Mouse (Mus musculus): ENCODE measurements around the gene Ddx47. TPM values are rescaled to one million over a fixed set of nuclear protein-coding genes. Genes with fewer than 3 reads are reported as not detected.

Ddx47 gene
- total and polyA plus RNA-seq, 3 experiments = 102 to 117 TPM; not detected in 1

DNA sequence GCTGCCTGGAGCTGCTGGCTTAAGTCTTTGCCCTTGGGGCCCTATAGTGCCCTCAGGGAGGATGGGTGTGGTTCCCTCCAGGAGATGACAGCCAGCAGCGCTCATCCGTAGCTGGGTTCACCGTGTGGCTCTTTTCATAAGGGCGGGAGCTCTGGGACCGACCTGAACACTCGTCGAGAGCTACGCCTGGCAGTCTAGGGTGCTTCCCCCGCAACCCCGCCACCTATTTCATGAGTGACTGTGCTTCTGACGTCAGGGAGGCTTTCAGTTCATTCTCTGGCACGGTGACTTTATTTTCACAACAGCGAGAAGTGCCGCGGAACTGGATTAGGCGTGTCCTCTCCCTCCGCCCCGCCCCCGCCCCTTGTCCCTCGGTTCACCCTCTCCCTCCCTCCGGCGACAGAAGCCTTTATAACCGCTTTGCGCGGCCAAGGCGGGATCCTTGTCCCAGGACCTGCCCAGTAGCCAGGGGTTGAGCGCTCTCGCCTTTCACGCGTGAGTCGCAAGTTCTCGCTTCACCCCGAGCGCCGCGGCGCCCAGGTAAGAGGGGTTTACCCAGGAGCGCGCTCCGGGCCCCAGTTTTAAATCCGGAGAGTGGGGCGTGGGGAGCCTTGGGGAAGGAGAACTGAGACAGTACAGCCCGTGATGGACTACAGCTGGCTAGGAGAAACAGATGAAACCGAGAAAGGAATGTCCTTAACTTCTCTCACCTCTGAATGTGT is 54.0 kb downstream of the Ddx47 start, which contains the start of gene Gprc5a:
Gprc5a (plus strand) TSS at position 416 of the 722 bp plus-strand sequence.
- Histone ChIP-seq H3K27ac (ENCODE audit: control insufficient read depth, low read depth, low read length) (no peak within 1 kb of the TSS), H3K9ac (ENCODE audit: control insufficient read depth, low read depth, low read length, poor library complexity, severe bottlenecking) (peak within 1 kb of the TSS; percentile 35)

DNA sequence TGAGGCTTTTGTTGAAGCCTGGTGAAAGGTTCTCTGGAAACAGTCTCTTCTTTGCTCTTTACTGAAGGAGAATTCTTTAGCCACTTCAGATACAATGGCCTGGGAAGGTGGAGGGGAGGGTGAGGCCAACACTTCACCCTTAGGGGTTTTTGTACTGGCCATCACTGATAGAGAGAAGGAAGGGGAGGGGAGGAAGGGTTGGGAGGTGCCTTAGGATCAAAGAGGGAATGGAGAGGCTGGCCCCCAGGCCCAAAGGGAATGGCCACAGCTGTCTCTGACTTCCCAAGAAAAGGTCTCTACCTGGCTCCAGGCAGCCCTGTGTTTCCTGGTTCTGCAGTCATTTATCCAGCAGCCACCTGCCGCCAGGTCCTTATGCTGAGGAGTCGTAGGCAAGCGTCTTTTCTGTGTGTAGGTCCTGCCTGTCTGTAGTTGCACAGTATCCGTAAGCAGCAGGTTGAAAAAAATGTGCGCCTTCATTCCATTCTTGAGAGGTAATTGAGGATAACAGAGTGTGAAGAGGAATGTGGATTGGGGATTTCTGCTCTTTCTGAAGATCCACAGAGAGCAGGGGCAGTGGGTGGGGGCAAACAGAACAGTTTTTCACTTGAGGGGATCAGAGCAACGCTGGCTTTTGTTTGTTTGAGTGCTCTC is 55.5 kb downstream of the Ddx47 start:
- Histone ChIP-seq H3K4me3 (ENCODE audit: control insufficient read depth in 1 of 2, insufficient read depth in 1 of 2, low read depth in 2 of 2, low read length in 2 of 2) (no peak overlapping the region), H3K79me2 (ENCODE audit: control insufficient read depth, insufficient read depth, low read length, poor library complexity) (no peaks in the 10 kb centered on the region), H3K9ac (ENCODE audit: control insufficient read depth, low read depth, low read length, poor library complexity, severe bottlenecking) (no peak overlapping the region), H3K9me3 (replicated peaks; ENCODE audit: insufficient read depth, low read length) (no peaks in the 10 kb centered on the region), H3K4me1 (ENCODE audit: control insufficient read depth in 1 of 2, insufficient read depth in 2 of 2, low read length in 2 of 2) (no peaks in the 10 kb centered on the region), H3K27me3 (ENCODE audit: control insufficient read depth in 1 of 2, insufficient read depth in 2 of 2, low read length in 2 of 2) (no peaks in the 10 kb centered on the region; a peak in 2 of 4 replicates), H3K36me3 (ENCODE audit: control insufficient read depth in 1 of 2, insufficient read depth in 2 of 2, low read length in 2 of 2) (no peaks in the 10 kb centered on the region; a peak in 1 of 4 replicates), H3K27ac (ENCODE audit: control insufficient read depth, low read depth, low read length) (no peak overlapping the region)
- DNase-seq (ENCODE audit: low read depth, low spot score) = no peak
- no peak for TF ChIP-seq E2F4 (IDR thresholded peaks at IDR 0.05; ENCODE audit: borderline replicate concordance, low read depth, low read length)

More for the DNA sequence above, 54.0 kb downstream of the Ddx47 start, which contains the start of gene Gprc5a:
- no peaks in the 10 kb centered on the region; a peak in 1 of 4 replicates for H3K36me3 ChIP-seq (ENCODE audit: control insufficient read depth in 1 of 2, insufficient read depth in 2 of 2, low read length in 2 of 2)
- H3K4me3 ChIP-seq (ENCODE audit: control insufficient read depth in 1 of 2, insufficient read depth in 1 of 2, low read depth in 2 of 2, low read length in 2 of 2) = peak within 1 kb of the TSS; percentile 53 to 56; a peak in 3 of 4 replicates
- no peak for TF ChIP-seq E2F4 (IDR thresholded peaks at IDR 0.05; ENCODE audit: borderline replicate concordance, low read depth, low read length)
- TF ChIP-seq MAFK (IDR thresholded peaks at IDR 0.05; ENCODE audit: borderline replicate concordance, low read depth, low read length) = no peak
- TF ChIP-seq SIN3A (IDR thresholded peaks at IDR 0.05; ENCODE audit: low read length) = no peak
- TF ChIP-seq POLR2AphosphoS2 (IDR thresholded peaks at IDR 0.05; ENCODE audit: low read length) = no peak
- TF ChIP-seq RCOR1 (IDR thresholded peaks at IDR 0.05; ENCODE audit: low read depth, low read length) = no peak
- TF ChIP-seq CTCF (IDR thresholded peaks at IDR 0.05 in 2 of 3, conservative IDR thresholded peaks at IDR 0.05 in 1 of 3; ENCODE audit: control insufficient read depth in 1 of 3, insufficient read depth in 1 of 3, low read depth in 2 of 3, low read length in 3 of 3, poor library complexity in 1 of 3, severe bottlenecking in 1 of 3) = no peak
- TF ChIP-seq BHLHE40 (IDR thresholded peaks at IDR 0.05; ENCODE audit: borderline replicate concordance, low read depth, low read length) = no peak
- no peak for TF ChIP-seq ZC3H11A (IDR thresholded peaks at IDR 0.05; ENCODE audit: low read depth, low read length)
- no peak for TF ChIP-seq MAZ (IDR thresholded peaks at IDR 0.05; ENCODE audit: low read depth, low read length)
- no peak for TF ChIP-seq CHD2 (IDR thresholded peaks at IDR 0.05; ENCODE audit: low read length)
- no peak for TF ChIP-seq ETS1 (IDR thresholded peaks at IDR 0.05; ENCODE audit: low read depth, low read length)
- TF ChIP-seq MYB (IDR thresholded peaks at IDR 0.05; ENCODE audit: low read depth, low read length) = no peak
- no peak for TF ChIP-seq NELFE (IDR thresholded peaks at IDR 0.05; ENCODE audit: low read depth, low read length)
- no peak for TF ChIP-seq ZMIZ1 (IDR thresholded peaks at IDR 0.05; ENCODE audit: low read depth, low read length)
- no peak for TF ChIP-seq TBP (IDR thresholded peaks at IDR 0.05; ENCODE audit: low read depth, low read length)
- TF ChIP-seq TCF12 (IDR thresholded peaks at IDR 0.05; ENCODE audit: low read depth, low read length) = no peak
- TF ChIP-seq USF2 (IDR thresholded peaks at IDR 0.05; ENCODE audit: borderline replicate concordance in 1 of 2, insufficient read depth in 1 of 2, low read depth in 1 of 2, low read length in 2 of 2) = no peak
- no peak for TF ChIP-seq TAL1 (IDR thresholded peaks at IDR 0.05; ENCODE audit: low read length)
- no peaks in the 10 kb centered on the region for H3K4me1 ChIP-seq (ENCODE audit: control insufficient read depth in 1 of 2, insufficient read depth in 2 of 2, low read length in 2 of 2)
- H3K27me3 ChIP-seq (ENCODE audit: control insufficient read depth in 1 of 2, insufficient read depth in 2 of 2, low read length in 2 of 2) = no peaks in the 10 kb centered on the region; a peak in 2 of 4 replicates
- H3K79me2 ChIP-seq (ENCODE audit: control insufficient read depth, insufficient read depth, low read length, poor library complexity) = no peaks in the 10 kb centered on the region
- peak; percentile 62 for DNase-seq (ENCODE audit: low read depth, low spot score)
- no peaks in the 10 kb centered on the region for H3K9me3 ChIP-seq (replicated peaks; ENCODE audit: insufficient read depth, low read length)
